Comparison of ENCODE assay signal across 20 mouse cellular contexts in the genomic region with DNA sequence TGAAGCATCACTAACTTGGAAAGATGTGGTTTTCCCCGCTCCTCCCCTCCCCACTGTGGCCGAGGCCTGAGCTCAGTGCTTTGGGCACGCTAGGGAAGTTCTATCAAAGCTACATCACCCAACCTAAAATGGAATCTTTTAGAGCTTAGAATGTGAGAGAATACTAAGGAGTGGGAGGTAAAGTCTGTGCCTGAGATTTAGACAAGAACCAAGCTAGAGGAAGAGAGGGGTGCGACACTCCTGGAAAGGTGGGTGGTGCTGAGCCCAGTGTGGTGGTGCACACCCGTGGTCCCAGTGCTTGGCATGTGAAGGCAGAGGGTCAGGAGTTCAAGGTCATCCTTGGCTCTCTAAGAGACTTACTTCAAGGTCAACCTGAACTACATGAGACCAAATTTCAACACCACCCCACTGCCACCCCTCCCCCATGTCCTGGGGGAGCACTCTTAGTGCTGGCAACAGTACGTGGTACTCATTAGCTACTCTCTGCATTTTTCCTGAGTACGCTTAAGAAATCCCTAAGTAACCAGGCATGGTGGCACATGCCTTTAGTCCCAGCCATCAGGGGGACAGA. TPM values are rescaled to one million over a fixed set of nuclear protein-coding genes. Genes with fewer than 3 reads are reported as not detected.
DNase-seq lines count a peak whose midpoint lies in the region; ATAC-seq and TF ChIP-seq lines count a peak whose summit lies in the region.
"Had no signal": no experiment of that assay in that cellular context is flagged by ENCODE, and none has a peak within 500 bp of the region (broad histone marks: within the 10 kb centered on the region; RNA-seq: fewer than 3 reads in every experiment).

No protein-coding gene starts in this region.

- H3K4me2 ChIP-seq in lung, embryonic 14.5 days = no peak overlapping the region
- no peak overlapping the region for H3K4me2 ChIP-seq in forebrain, embryonic 14.5 days (ENCODE audit: low read length)
- H3K4me2 ChIP-seq: embryonic facial prominence, embryonic 15.5 days; hindbrain, embryonic 14.5 days; kidney, embryonic 15.5 days had no signal

- TF ChIP-seq CTCF in lung, embryonic 14.5 days (IDR thresholded peaks at IDR 0.05; ENCODE audit: low read depth) = no peak
- no peak for TF ChIP-seq CTCF in lung, adult 2 months (IDR thresholded peaks at IDR 0.05; ENCODE audit: insufficient read depth, low read length)

- ATAC-seq in frontal cortex, adult (ENCODE audit: low TSS enrichment) = peak; percentile 67
- no peak for ATAC-seq in lung, embryonic 14.5 days (ENCODE audit: insufficient read depth)
- ATAC-seq in forebrain, embryonic 14.5 days = no peak
- ATAC-seq: activated CD4-positive, CD25-positive, alpha-beta regulatory T cell, adult 4 months; forebrain, postnatal 0 days had no signal

- peaks cover 14% of the 10 kb centered on the region for H3K4me1 ChIP-seq in lung, embryonic 14.5 days (ENCODE audit: insufficient read depth)
- H3K4me1 ChIP-seq in lung, adult 2 months (ENCODE audit: control insufficient read depth, insufficient read depth, low read length) = peaks cover 13% of the 10 kb centered on the region
- H3K4me1 ChIP-seq in forebrain, embryonic 14.5 days (ENCODE audit: control insufficient read depth, insufficient read depth, low read length) = no peaks in the 10 kb centered on the region
- H3K4me1 ChIP-seq: midbrain, embryonic 10.5 days had no signal

- no peak for DNase-seq in frontal cortex, postnatal 36 days (ENCODE audit: low spot score in 2 of 2)
- DNase-seq in lung, embryonic 14.5 days = no peak
- no peak for DNase-seq in lung, adult 2 months
- peak; percentile 42 for DNase-seq in R1 (ENCODE audit: low read depth, low spot score)
- DNase-seq in telencephalon, adult 2 months (ENCODE audit: low read depth, low spot score) = peak; percentile 79
- no peak for DNase-seq in thymus, postnatal 25 days
- DNase-seq in forebrain, embryonic 14.5 days (ENCODE audit: low spot score) = no peak
- DNase-seq: cerebellum, postnatal 25 days; forebrain, postnatal 0 days; gastrocnemius, postnatal 10 days; heart, adult 11 months; lung, postnatal 36 days; thymus, adult 2 months had no signal

- 94% methylated on average over 7 of the region's 7 CpGs for WGBS in lung, embryonic 14.5 days
- WGBS in lung, adult 2 months = 88% methylated on average over 7 of the region's 7 CpGs
- 89% methylated on average over 7 of the region's 7 CpGs for WGBS in forebrain, embryonic 14.5 days

- no peaks in the 10 kb centered on the region for H3K36me3 ChIP-seq in lung, embryonic 14.5 days (ENCODE audit: insufficient read depth)
- H3K36me3 ChIP-seq in forebrain, embryonic 14.5 days (ENCODE audit: control insufficient read depth, insufficient read depth, low read length) = 0 out of 2 replicates have a peak, but pooled peaks cover 4% of the 10 kb centered on the region
- H3K36me3 ChIP-seq: embryonic facial prominence, embryonic 15.5 days had no signal

- H3K27ac ChIP-seq in lung, embryonic 14.5 days (ENCODE audit: low read depth) = peak overlapping the region; percentile 36; the same call in 1 of the 2 replicates
- H3K27ac ChIP-seq in forebrain, embryonic 14.5 days (ENCODE audit: low read depth, low read length) = no peak overlapping the region
- H3K27ac ChIP-seq: embryonic facial prominence, embryonic 15.5 days; hindbrain, embryonic 14.5 days; liver, embryonic 14.5 days; midbrain, embryonic 10.5 days had no signal

- no peaks in the 10 kb centered on the region for H3K27me3 ChIP-seq in lung, embryonic 14.5 days (ENCODE audit: insufficient read depth, low read length)
- no peaks in the 10 kb centered on the region for H3K27me3 ChIP-seq in forebrain, embryonic 14.5 days (replicated peaks; ENCODE audit: control insufficient read depth, insufficient read depth, low read length)
- H3K27me3 ChIP-seq: embryonic facial prominence, embryonic 15.5 days; kidney, embryonic 15.5 days had no signal

- H3K9me3 ChIP-seq in lung, embryonic 14.5 days (ENCODE audit: low read depth, low read length) = peaks cover 3% of the 10 kb centered on the region; the same call in 1 of the 2 replicates
- H3K9me3 ChIP-seq in forebrain, embryonic 14.5 days (replicated peaks; ENCODE audit: control insufficient read depth, low read length) = no peaks in the 10 kb centered on the region
- H3K9me3 ChIP-seq: embryonic facial prominence, embryonic 15.5 days had no signal

- no peak for TF ChIP-seq POLR2A in lung, adult 2 months (IDR thresholded peaks at IDR 0.05; ENCODE audit: borderline replicate concordance, extremely low read depth, low read depth, low read length)

- H3K4me3 ChIP-seq in lung, embryonic 14.5 days (ENCODE audit: low read depth, low read length) = no peak overlapping the region
- no peak overlapping the region for H3K4me3 ChIP-seq in lung, adult 2 months (replicated peaks; ENCODE audit: extremely low read depth, low read depth, low read length)
- H3K4me3 ChIP-seq in forebrain, embryonic 14.5 days (ENCODE audit: low read depth, low read length) = no peak overlapping the region
- H3K4me3 ChIP-seq: embryonic facial prominence, embryonic 15.5 days; kidney, embryonic 15.5 days; midbrain, embryonic 10.5 days had no signal

- no peak overlapping the region for H3K9ac ChIP-seq in lung, embryonic 14.5 days
- H3K9ac ChIP-seq in forebrain, embryonic 14.5 days (ENCODE audit: low read length) = no peak overlapping the region
- H3K9ac ChIP-seq: embryonic facial prominence, embryonic 15.5 days; forebrain, postnatal 0 days; hindbrain, embryonic 14.5 days; kidney, embryonic 15.5 days; liver, embryonic 14.5 days had no signal

RNA-seq across cellular contexts. Expression of gene Sh3bp5, which starts 40.2 kb away (rescaled TPM):
- 12.8 and 14.8 TPM in 2 replicates for polyA plus RNA-seq in lung, embryonic 14.5 days (2014; fragmentation: Nextera tagmentation; extraction: Ambion mirVana)
- polyA plus RNA-seq in lung, adult 2 months (2012; rRNA removed) = 40.9 and 50.1 TPM in 2 replicates
- polyA plus RNA-seq in forebrain, embryonic 14.5 days (2014; fragmentation: Nextera tagmentation; extraction: Ambion mirVana) = 33.9 and 44.8 TPM in 2 replicates

RNA-seq across cellular contexts. Expression of gene Capn7, which starts 59.3 kb away (rescaled TPM):
- 37.4 and 38.3 TPM in 2 replicates for polyA plus RNA-seq in lung, embryonic 14.5 days (2014; fragmentation: Nextera tagmentation; extraction: Ambion mirVana)
- 11.0 and 12.2 TPM in 2 replicates for polyA plus RNA-seq in lung, adult 2 months (2012; rRNA removed)
- polyA plus RNA-seq in forebrain, embryonic 14.5 days (2014; fragmentation: Nextera tagmentation; extraction: Ambion mirVana) = 61.9 and 69.2 TPM in 2 replicates

Comparison
In these comparisons a context has a peak if more than half of its experiments do, and no peak if none do; other contexts are left out.
1. DNase-seq: peak in R1 (single experiment) and telencephalon, adult 2 months (single experiment); none in frontal cortex, postnatal 36 days (0 of 2), lung, embryonic 14.5 days (single experiment), lung, adult 2 months (single experiment), thymus, postnatal 25 days (single experiment) and forebrain, embryonic 14.5 days (single experiment).